Mouse (Mus musculus) heart, adult 10 weeks (tissue): ENCODE measurements around the gene Gm11549. TPM values are rescaled to one million over a fixed set of nuclear protein-coding genes. Genes with fewer than 3 reads are reported as not detected.

ENCODE experiments used
- polyA plus RNA-seq: library from polyadenylated mRNA; stranded (reverse); fragments of 350-450 nt; fragmentation: Illumina TruSeq; extraction: RNeasy Lipid Tissue Mini Kit (QIAGEN cat#74804); gene quantifications from one replicate; pipeline ENCODE4 v1.2.3, GENCODE M21; 2014; ENCODE audit warnings: low read depth, low replicate concordance

The Gm11549 gene
- polyA plus RNA-seq = not detected

GRCm38 (mm10) chr3:36521073-36522060, at the start of gene Gm11549:
Gene Gm11549, minus strand, starts transcription at chr3:36521813.

GRCm38 (mm10) chr3:36552406-36553047, 30.9 kb upstream of the Gm11549 start, which contains the start of gene Exosc9:
Gene Exosc9, plus strand, starts transcription at chr3:36552606.

GRCm38 (mm10) chr3:36475532-36476087, 46.0 kb downstream of the Gm11549 start, which contains the start of the genes Anxa5 and 1810062G17Rik:
Gene Anxa5, minus strand, starts transcription at chr3:36475894.
Gene 1810062G17Rik, plus strand, starts transcription at chr3:36475937.

Other genes starting within 250 kb of the Gm11549 start
- 139 TPM for gene Anxa5, start 45.9 kb downstream of the Gm11549 start, polyA plus RNA-seq
- gene 1810062G17Rik, start 45.9 kb downstream of the Gm11549 start, polyA plus RNA-seq = not detected
- gene Exosc9, start 30.8 kb upstream of the Gm11549 start, polyA plus RNA-seq = 29.0 TPM
- gene Ccna2, start 50.3 kb upstream of the Gm11549 start, polyA plus RNA-seq = 0.58 TPM
- gene Bbs7, start 91.7 kb upstream of the Gm11549 start, polyA plus RNA-seq = 9.7 TPM
- 7.9 TPM for gene Trpc3, start 168.4 kb upstream of the Gm11549 start, polyA plus RNA-seq